Mouse (Mus musculus): ENCODE results near the gene Il9. TPM values are rescaled to one million over a fixed set of nuclear protein-coding genes. Genes with fewer than 3 reads are reported as not detected.

Gene Il9
- polyA plus RNA-seq, 1 experiment from 2014 or later: not detected

DNA sequence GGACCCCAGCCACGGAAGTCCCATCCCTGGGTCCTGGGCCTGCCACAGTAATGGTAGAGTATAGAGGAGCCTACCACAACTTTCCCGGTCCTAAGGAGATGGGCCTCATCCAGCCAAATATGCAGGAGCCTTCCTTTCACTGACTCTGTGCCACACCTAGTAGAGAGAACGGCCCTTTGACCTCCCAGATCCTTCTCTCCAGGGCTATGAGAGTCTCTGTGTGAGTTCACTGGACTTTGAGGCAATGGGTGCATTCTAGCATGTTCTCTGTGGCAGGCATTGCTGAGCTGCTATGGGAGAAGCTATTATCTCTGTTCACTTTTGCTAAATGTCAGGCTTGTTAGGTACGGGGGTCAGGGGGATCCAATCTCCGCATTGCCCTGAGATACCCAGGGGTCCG is 18.3 kb downstream of the Il9 start:
- no peaks in the 10 kb centered on the region for H3K9me3 ChIP-seq (replicated peaks)
- 83% methylated on average over 6 of the region's 6 CpGs for WGBS
- H3K27ac ChIP-seq (replicated peaks): no peak overlapping the region
- H3K27me3 ChIP-seq (ENCODE audit: low read depth, poor library complexity, severe bottlenecking): no peaks in the 10 kb centered on the region
- no peak for DNase-seq (ENCODE audit: low spot score)
- H3K36me3 ChIP-seq: no peaks in the 10 kb centered on the region
- no peak overlapping the region for H3K4me3 ChIP-seq
- peaks cover 12% of the 10 kb centered on the region for H3K4me1 ChIP-seq

DNA sequence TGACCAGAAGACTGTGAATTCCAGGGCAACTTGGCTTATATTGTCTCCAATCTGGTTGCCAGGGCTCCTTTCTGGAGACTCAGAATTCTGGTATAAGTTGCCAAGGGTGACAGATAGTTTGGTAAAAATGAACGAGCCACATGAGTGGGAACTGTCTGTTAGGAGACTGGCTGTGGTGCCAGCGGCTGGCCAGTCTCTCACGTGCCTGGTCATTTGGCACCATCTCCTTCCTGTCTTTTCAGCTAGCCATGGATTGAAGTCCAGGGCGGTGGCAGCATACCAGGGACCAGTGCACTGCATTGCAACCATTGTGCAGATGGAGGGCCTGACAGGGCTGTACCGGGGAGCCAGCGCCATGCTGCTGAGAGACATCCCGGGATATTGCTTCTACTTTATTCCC is 18.8 kb downstream of the Il9 start:
- WGBS: 94% methylated on average over 7 of the region's 7 CpGs
- H3K9me3 ChIP-seq (replicated peaks): no peaks in the 10 kb centered on the region
- no peaks in the 10 kb centered on the region for H3K27me3 ChIP-seq (ENCODE audit: low read depth, poor library complexity, severe bottlenecking)
- H3K4me3 ChIP-seq: no peak overlapping the region
- no peak for DNase-seq (ENCODE audit: low spot score)
- no peak overlapping the region for H3K27ac ChIP-seq (replicated peaks)
- no peaks in the 10 kb centered on the region for H3K36me3 ChIP-seq
- H3K4me1 ChIP-seq: peaks cover 12% of the 10 kb centered on the region

- H3K4me3 ChIP-seq: no peak overlapping the region
- 94% methylated on average over 4 of the region's 4 CpGs for WGBS
- no peaks in the 10 kb centered on the region for H3K9me3 ChIP-seq (replicated peaks)
- H3K27me3 ChIP-seq (ENCODE audit: low read depth, poor library complexity, severe bottlenecking): no peaks in the 10 kb centered on the region
- no peak for DNase-seq (ENCODE audit: low spot score)
- H3K27ac ChIP-seq (replicated peaks): no peak overlapping the region
- peaks cover 12% of the 10 kb centered on the region for H3K4me1 ChIP-seq
- H3K36me3 ChIP-seq: no peaks in the 10 kb centered on the region
Measured at GRCm38 (mm10) chr13:56462791-56463190, 19.3 kb downstream of the Il9 start.

DNA sequence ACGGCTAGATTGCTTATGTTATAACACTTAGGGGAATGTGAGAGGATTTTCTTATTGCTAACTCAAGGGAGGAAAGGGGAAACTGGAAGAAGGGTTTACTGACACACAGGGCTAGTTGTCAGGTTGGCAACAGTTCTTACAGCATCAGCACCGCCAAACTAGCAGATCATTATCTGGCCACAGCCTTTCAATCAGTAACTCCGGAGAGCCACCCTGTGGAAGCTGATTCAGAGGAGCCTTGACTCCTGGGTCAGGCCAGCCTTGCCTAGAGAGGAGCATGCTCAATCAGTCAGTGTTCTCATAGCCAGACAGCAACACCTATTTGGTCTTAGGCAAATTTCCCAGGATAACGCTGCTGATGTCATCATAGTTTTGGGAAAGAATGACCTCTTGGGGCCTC is 20.6 kb downstream of the Il9 start:
- H3K27me3 ChIP-seq (ENCODE audit: low read depth, poor library complexity, severe bottlenecking): no peaks in the 10 kb centered on the region
- no peak for DNase-seq (ENCODE audit: low spot score)
- no peaks in the 10 kb centered on the region for H3K36me3 ChIP-seq
- peaks cover 12% of the 10 kb centered on the region for H3K4me1 ChIP-seq
- no peaks in the 10 kb centered on the region for H3K9me3 ChIP-seq (replicated peaks)
- no peak overlapping the region for H3K4me3 ChIP-seq
- no peak overlapping the region for H3K27ac ChIP-seq (replicated peaks)
- WGBS: 87% methylated on average over 4 of the region's 4 CpGs

DNA sequence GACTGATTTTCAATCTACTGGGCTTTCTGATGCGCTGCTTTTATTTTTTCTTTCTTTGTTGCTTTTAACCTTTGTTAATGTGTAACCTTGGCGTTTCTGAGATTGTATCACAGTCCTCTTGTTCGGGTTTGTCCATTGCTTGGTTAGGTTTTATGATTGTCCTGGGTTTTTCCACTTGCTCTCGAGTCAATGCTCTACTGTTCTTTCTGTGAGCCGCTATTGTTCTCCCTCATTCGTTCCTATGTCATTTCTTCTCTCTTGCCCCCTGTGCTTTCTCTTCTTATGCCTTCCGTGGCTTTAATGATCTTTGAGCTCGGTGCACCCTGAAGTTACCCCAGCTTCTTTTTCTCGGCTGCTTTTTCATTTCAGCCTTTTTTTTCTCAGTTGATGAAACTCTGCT is 24.0 kb downstream of the Il9 start:
- H3K36me3 ChIP-seq: no peaks in the 10 kb centered on the region
- no peaks in the 10 kb centered on the region for H3K9me3 ChIP-seq (replicated peaks)
- no peaks in the 10 kb centered on the region for H3K27me3 ChIP-seq (ENCODE audit: low read depth, poor library complexity, severe bottlenecking)
- WGBS: 74% methylated on average over 9 of the region's 9 CpGs
- no peaks in the 10 kb centered on the region for H3K4me1 ChIP-seq
- H3K4me3 ChIP-seq: no peak overlapping the region
- H3K27ac ChIP-seq (replicated peaks): no peak overlapping the region
- DNase-seq (ENCODE audit: low spot score): no peak

DNA sequence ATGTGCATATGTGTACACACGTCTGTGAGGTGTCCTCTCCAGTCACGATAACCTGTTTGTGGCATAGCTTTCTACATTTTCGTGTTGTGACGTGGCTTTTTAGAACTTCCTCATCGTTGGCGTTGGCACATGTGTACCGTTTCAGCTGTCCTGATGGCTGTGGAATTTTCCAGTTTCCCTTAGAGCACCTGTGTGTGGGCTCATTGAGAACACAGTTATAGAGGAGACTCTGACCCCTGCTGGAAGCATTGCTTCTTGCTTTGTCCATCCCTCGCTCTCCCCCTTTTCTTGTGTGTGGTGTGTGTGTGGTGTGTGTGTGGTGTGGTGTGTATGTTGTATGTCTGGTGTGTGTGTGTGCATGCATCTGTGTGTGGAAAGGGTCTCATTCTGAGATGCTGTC is 32.0 kb downstream of the Il9 start:
- Histone ChIP-seq H3K4me1 (no peaks in the 10 kb centered on the region), H3K27ac (replicated peaks) (no peak overlapping the region), H3K36me3 (no peaks in the 10 kb centered on the region), H3K9me3 (replicated peaks) (no peaks in the 10 kb centered on the region), H3K27me3 (ENCODE audit: low read depth, poor library complexity, severe bottlenecking) (peaks cover 5% of the 10 kb centered on the region), H3K4me3 (no peak overlapping the region)
- DNase-seq (ENCODE audit: low spot score): no peak
- 87% methylated on average over 8 of the region's 8 CpGs for WGBS

DNA sequence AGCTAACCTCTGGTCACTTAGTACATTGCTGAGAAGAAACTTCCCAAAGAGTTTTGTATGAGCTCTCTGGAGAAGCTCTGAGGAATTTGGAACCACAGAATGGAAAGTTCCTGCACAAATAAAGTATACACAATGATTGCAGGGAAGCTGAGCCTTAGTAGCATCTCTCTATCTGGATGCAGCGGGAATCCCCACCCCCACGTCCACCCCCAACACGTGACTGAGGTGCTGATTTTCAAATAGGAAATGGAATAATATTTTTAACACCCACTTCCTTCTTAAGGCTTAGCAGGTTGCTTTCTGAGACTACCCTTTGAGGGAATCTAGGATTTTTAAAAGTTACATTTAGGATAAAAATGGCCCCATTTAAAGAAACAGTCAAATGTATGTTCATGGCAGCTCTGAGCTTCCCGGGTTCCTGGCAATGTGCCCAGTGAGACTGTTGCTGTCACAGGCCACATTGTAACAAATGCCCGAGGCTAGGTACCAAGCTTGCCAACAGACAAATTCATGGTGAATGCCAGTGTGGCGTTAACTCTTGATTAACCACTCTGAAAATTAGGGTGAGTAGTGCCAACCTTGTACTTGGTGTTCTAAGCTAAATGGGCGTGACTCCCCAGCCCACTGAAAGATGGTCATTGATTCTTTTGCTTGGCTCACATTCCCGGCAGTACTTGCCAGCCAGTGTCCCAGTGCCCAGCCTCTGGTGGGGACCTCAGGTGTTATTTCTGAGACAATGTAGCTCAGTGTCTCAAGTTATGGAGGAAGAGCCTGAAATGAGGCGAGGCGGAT is 32.6 kb downstream of the Il9 start:
- no peaks in the 10 kb centered on the region for H3K9me3 ChIP-seq (replicated peaks)
- no peaks in the 10 kb centered on the region for H3K4me1 ChIP-seq
- DNase-seq (ENCODE audit: low spot score): no peak
- no peak overlapping the region for H3K4me3 ChIP-seq
- WGBS: 88% methylated on average over 10 of the region's 10 CpGs
- no peak overlapping the region for H3K27ac ChIP-seq (replicated peaks)
- no peaks in the 10 kb centered on the region for H3K36me3 ChIP-seq
- H3K27me3 ChIP-seq (ENCODE audit: low read depth, poor library complexity, severe bottlenecking): peaks cover 5% of the 10 kb centered on the region

GRCm38 (mm10) chr13:56444996-56445395 is 37.0 kb downstream of the Il9 start:
- Histone ChIP-seq H3K4me3 (no peak overlapping the region), H3K27ac (replicated peaks) (no peak overlapping the region), H3K36me3 (no peaks in the 10 kb centered on the region), H3K4me1 (no peaks in the 10 kb centered on the region), H3K9me3 (replicated peaks) (no peaks in the 10 kb centered on the region), H3K27me3 (ENCODE audit: low read depth, poor library complexity, severe bottlenecking) (peaks cover 16% of the 10 kb centered on the region)
- no peak for DNase-seq (ENCODE audit: low spot score)
- WGBS: 91% methylated on average over 6 of the region's 6 CpGs

- no peak for DNase-seq (ENCODE audit: low spot score)
- Histone ChIP-seq H3K4me1 (no peaks in the 10 kb centered on the region), H3K9me3 (replicated peaks) (no peaks in the 10 kb centered on the region), H3K27me3 (ENCODE audit: low read depth, poor library complexity, severe bottlenecking) (peaks cover 25% of the 10 kb centered on the region), H3K36me3 (no peaks in the 10 kb centered on the region), H3K4me3 (no peak overlapping the region), H3K27ac (replicated peaks) (no peak overlapping the region)
- 89% methylated on average over 3 of the region's 3 CpGs for WGBS
Measured at GRCm38 (mm10) chr13:56444112-56444511, 37.9 kb downstream of the Il9 start.

DNA sequence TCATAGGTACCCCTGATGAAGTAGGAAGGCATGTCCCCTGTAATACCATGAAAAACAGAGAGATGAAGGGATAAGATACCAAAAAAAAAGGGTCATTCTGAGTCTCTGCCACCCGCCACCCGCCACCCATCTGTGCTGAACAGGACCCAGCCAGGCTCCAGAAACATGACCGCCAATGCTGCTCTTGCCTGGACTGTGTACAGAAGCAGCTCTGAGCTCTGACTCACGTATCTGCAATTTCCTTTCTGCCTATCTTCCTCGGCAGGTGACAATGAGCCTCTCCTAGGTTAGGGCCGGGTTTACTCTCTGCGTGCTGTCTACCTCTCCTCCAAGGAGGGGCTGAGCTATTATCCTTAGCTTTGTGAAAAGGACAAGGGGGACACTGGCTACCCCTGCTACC is 38.6 kb downstream of the Il9 start:
- peaks cover 27% of the 10 kb centered on the region for H3K27me3 ChIP-seq (ENCODE audit: low read depth, poor library complexity, severe bottlenecking)
- H3K4me1 ChIP-seq: peaks cover 5% of the 10 kb centered on the region
- WGBS: 85% methylated on average over 7 of the region's 7 CpGs
- no peaks in the 10 kb centered on the region for H3K9me3 ChIP-seq (replicated peaks)
- no peaks in the 10 kb centered on the region for H3K36me3 ChIP-seq
- no peak overlapping the region for H3K27ac ChIP-seq (replicated peaks)
- H3K4me3 ChIP-seq: no peak overlapping the region
- DNase-seq (ENCODE audit: low spot score): no peak

DNA sequence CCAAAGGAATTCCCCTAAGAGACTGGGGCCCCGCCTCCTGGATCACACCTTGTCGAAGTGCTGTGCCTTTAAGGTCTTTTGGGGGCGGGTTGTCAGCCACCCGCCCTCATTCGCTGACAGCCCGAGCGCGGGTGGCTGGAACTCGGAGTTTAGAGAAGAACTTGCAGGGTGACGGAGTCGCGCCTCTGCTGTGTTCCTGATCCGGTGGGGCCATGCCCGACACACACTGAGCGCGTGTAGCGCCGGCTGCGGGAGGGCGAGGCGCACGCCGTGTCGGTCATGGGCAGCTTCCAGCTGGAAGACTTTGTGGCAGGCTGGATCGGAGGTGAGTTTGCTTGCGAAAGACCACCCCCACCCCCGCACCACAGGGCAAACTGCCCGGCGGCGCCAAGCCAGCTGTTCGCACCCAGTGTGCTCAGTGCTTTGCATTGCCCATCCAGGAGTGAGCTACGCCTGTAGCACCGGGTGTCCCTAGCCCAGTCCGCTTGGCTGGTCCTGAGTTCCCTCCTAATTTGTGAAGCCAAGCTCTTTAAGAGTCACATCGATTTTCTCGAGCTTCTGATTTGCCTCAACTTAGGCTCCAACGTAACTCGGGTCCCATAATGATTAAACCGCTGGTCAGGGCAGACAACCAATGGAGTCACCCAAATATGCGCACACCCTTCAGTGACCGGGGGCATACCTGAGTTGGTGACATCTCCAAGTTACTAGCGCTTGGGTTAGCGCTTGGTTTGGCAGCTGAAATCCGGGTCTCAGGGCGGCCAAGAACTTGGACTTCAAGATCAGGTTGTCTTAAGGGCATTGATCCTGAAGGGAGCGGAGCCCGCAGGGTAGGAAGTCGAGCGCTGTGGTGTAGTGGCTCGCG is 43.6 kb downstream of the Il9 start, which contains the start of gene Slc25a48:
Slc25a48 (plus strand) TSS at position 145 of the 865 bp plus-strand sequence.
- H3K27me3 ChIP-seq (ENCODE audit: low read depth, poor library complexity, severe bottlenecking): peaks cover 74% of the 10 kb centered on the region
- H3K4me1 ChIP-seq: peaks cover 29% of the 10 kb centered on the region
- H3K9me3 ChIP-seq (replicated peaks): no peaks in the 10 kb centered on the region
- WGBS: 5% methylated on average over 51 of the region's 51 CpGs
- H3K27ac ChIP-seq (replicated peaks): no peak within 1 kb of the TSS
- peak within 1 kb of the TSS; percentile 48 for H3K4me3 ChIP-seq
- H3K36me3 ChIP-seq: no peaks in the 10 kb centered on the region
- peak; percentile 37 for DNase-seq (ENCODE audit: low spot score)

DNA sequence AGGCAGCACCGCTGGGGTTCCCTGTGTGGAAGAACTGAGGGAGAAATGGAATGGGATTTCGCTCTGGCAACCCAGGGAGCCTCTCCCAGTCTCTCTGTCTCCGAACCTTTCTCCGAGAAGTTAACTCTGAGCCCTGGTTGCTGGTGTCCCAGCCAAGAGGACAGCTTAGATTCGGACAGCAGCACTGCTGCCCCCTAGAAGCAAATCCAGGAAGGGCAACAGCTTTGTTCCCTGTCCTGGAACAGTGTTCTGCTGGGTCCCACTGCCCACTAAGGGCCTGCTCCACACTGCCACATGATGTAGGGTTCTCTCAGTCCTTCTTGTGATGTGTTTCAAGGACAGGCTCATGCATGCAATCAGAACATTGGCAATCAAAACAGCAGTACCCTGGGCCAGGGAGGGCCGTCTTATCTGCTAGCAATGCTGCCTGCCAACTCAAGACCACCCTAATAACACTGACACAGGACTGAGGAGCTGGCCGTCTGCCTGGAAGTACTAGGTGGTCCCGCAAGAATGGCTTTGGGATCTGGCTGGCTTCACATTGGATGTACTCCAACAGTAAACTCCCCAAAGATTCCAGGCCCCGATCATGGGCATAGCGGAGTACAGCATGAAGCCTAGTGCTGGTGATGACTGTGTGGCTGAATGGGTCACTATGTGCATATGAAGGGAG is 46.3 kb downstream of the Il9 start:
- WGBS: 63% methylated on average over 10 of the region's 10 CpGs

More for the DNA sequence above, 46.3 kb downstream of the Il9 start:
- H3K36me3 ChIP-seq: no peaks in the 10 kb centered on the region
- no peak overlapping the region for H3K27ac ChIP-seq (replicated peaks)
- peaks cover 83% of the 10 kb centered on the region for H3K27me3 ChIP-seq (ENCODE audit: low read depth, poor library complexity, severe bottlenecking)
- H3K4me1 ChIP-seq: peaks cover 39% of the 10 kb centered on the region
- no peaks in the 10 kb centered on the region for H3K9me3 ChIP-seq (replicated peaks)
- DNase-seq (ENCODE audit: low spot score): no peak
- H3K4me3 ChIP-seq: no peak overlapping the region

Measured in midbrain, embryonic 10.5 days (tissue).